Mouse (Mus musculus): ENCODE data around the gene Stub1. TPM values are rescaled to one million over a fixed set of nuclear protein-coding genes. Genes with fewer than 3 reads are reported as not detected.
"Not testable (repeated sequence)": the region's sequence is repeated elsewhere in the genome, so short reads cannot be mapped to it uniquely, and the experiment has no call there.

The Stub1 gene
- polyA plus RNA-seq, 1 experiment from 2014 or later, result 114 TPM

GRCm38 (mm10) chr17:25817662-25818061 is 15.5 kb downstream of the Stub1 start:
- H3K4me1 ChIP-seq (replicated peaks), result peaks cover 10% of the 10 kb centered on the region
- 59% methylated on average over 11 of the region's 11 CpGs for WGBS (ENCODE audit: insufficient replicate concordance)
- H3K9me3 ChIP-seq (replicated peaks), result no peaks in the 10 kb centered on the region
- H3K4me2 ChIP-seq, result no peak overlapping the region
- no peaks in the 10 kb centered on the region for H3K36me3 ChIP-seq (replicated peaks)
- H3K9ac ChIP-seq, result no peak overlapping the region
- H3K27ac ChIP-seq (replicated peaks), result no peak overlapping the region
- H3K27me3 ChIP-seq, result peaks cover 94% of the 10 kb centered on the region
- no peak for ATAC-seq (ENCODE audit: insufficient read depth)
- no peak overlapping the region for H3K4me3 ChIP-seq (replicated peaks)

- no peaks in the 10 kb centered on the region for H3K36me3 ChIP-seq (replicated peaks)
- ATAC-seq (ENCODE audit: insufficient read depth), result no peak
- H3K4me1 ChIP-seq (replicated peaks), result peaks cover 12% of the 10 kb centered on the region
- no peak overlapping the region for H3K9ac ChIP-seq
- H3K27me3 ChIP-seq, result peaks cover 96% of the 10 kb centered on the region
- WGBS (ENCODE audit: insufficient replicate concordance), result 3% methylated on average over 20 of the region's 20 CpGs
- no peak overlapping the region for H3K4me3 ChIP-seq (replicated peaks)
- no peak overlapping the region for H3K4me2 ChIP-seq
- H3K9me3 ChIP-seq (replicated peaks), result no peaks in the 10 kb centered on the region
- H3K27ac ChIP-seq (replicated peaks), result no peak overlapping the region
Measured at GRCm38 (mm10) chr17:25813471-25813870, 19.7 kb downstream of the Stub1 start.

- ATAC-seq (ENCODE audit: insufficient read depth), result no peak
- Histone ChIP-seq H3K9ac (no peak overlapping the region), H3K36me3 (replicated peaks) (no peaks in the 10 kb centered on the region), H3K9me3 (replicated peaks) (no peaks in the 10 kb centered on the region), H3K27ac (replicated peaks) (no peak overlapping the region), H3K4me3 (replicated peaks) (no peak overlapping the region), H3K27me3 (peaks cover 95% of the 10 kb centered on the region), H3K4me1 (replicated peaks) (peaks cover 12% of the 10 kb centered on the region), H3K4me2 (no peak overlapping the region)
- WGBS (ENCODE audit: insufficient replicate concordance), result 45% methylated on average over 4 of the region's 4 CpGs
Measured at GRCm38 (mm10) chr17:25810890-25811289, 22.3 kb downstream of the Stub1 start.

- Histone ChIP-seq H3K27me3 (peaks cover 93% of the 10 kb centered on the region), H3K27ac (replicated peaks) (no peak overlapping the region), H3K9ac (no peak overlapping the region), H3K4me1 (replicated peaks) (peaks cover 12% of the 10 kb centered on the region), H3K9me3 (replicated peaks) (no peaks in the 10 kb centered on the region), H3K36me3 (replicated peaks) (no peaks in the 10 kb centered on the region), H3K4me3 (replicated peaks) (peak overlapping the region; percentile 52), H3K4me2 (peak overlapping the region; percentile 69)
- WGBS (ENCODE audit: insufficient replicate concordance), result 8% methylated on average over 24 of the region's 25 CpGs
- 0 out of 2 replicates have a peak, but pooled peaks have one; percentile 15 for ATAC-seq (ENCODE audit: insufficient read depth)
Measured at GRCm38 (mm10) chr17:25809606-25810340, 23.4 kb downstream of the Stub1 start.

- Histone ChIP-seq H3K4me2 (peak within 1 kb of the TSS; percentile 69), H3K36me3 (replicated peaks) (no peaks in the 10 kb centered on the region), H3K27ac (replicated peaks) (no peak within 1 kb of the TSS), H3K4me3 (replicated peaks) (peak within 1 kb of the TSS; percentile 52), H3K4me1 (replicated peaks) (peaks cover 12% of the 10 kb centered on the region), H3K9ac (no peak within 1 kb of the TSS), H3K9me3 (replicated peaks) (no peaks in the 10 kb centered on the region), H3K27me3 (peaks cover 91% of the 10 kb centered on the region)
- 1% methylated on average over 98 of the region's 100 CpGs for WGBS (ENCODE audit: insufficient replicate concordance)
- ATAC-seq (ENCODE audit: insufficient read depth), result 0 out of 2 replicates have a peak, but pooled peaks have one; percentile 22
Measured at GRCm38 (mm10) chr17:25808789-25809605, 24.2 kb downstream of the Stub1 start, which contains the start of gene Fbxl16. Gene Fbxl16, plus strand, starts transcription at chr17:25809085.

- Histone ChIP-seq H3K27ac (replicated peaks) (no peak overlapping the region), H3K36me3 (replicated peaks) (no peaks in the 10 kb centered on the region), H3K4me1 (replicated peaks) (peaks cover 12% of the 10 kb centered on the region), H3K4me2 (no peak overlapping the region), H3K9ac (no peak overlapping the region), H3K9me3 (replicated peaks) (no peaks in the 10 kb centered on the region), H3K27me3 (peaks cover 92% of the 10 kb centered on the region), H3K4me3 (replicated peaks) (no peak overlapping the region)
- ATAC-seq (ENCODE audit: insufficient read depth), result no peak
- WGBS (ENCODE audit: insufficient replicate concordance), result 34% methylated on average over 5 of the region's 5 CpGs
Measured at GRCm38 (mm10) chr17:25808028-25808427, 25.2 kb downstream of the Stub1 start.

GRCm38 (mm10) chr17:25807452-25807851 is 25.8 kb downstream of the Stub1 start:
- 26% methylated on average over 2 of the region's 2 CpGs for WGBS (ENCODE audit: insufficient replicate concordance)
- H3K36me3 ChIP-seq (replicated peaks); H3K9me3 ChIP-seq (replicated peaks); ATAC-seq (ENCODE audit: insufficient read depth); H3K4me2 ChIP-seq; H3K27ac ChIP-seq (replicated peaks); H3K9ac ChIP-seq; H3K4me3 ChIP-seq (replicated peaks): not testable (repeated sequence)
- peaks cover 92% of the 10 kb centered on the region for H3K27me3 ChIP-seq
- H3K4me1 ChIP-seq (replicated peaks), result peaks cover 12% of the 10 kb centered on the region

- no peak overlapping the region for H3K4me3 ChIP-seq (replicated peaks)
- 82% methylated on average over 4 of the region's 4 CpGs for WGBS (ENCODE audit: insufficient replicate concordance)
- no peaks in the 10 kb centered on the region for H3K9me3 ChIP-seq (replicated peaks)
- peaks cover 92% of the 10 kb centered on the region for H3K27me3 ChIP-seq
- no peaks in the 10 kb centered on the region for H3K36me3 ChIP-seq (replicated peaks)
- no peak overlapping the region for H3K4me2 ChIP-seq
- no peak for ATAC-seq (ENCODE audit: insufficient read depth)
- H3K4me1 ChIP-seq (replicated peaks), result peaks cover 12% of the 10 kb centered on the region
- no peak overlapping the region for H3K27ac ChIP-seq (replicated peaks)
- no peak overlapping the region for H3K9ac ChIP-seq
Measured at GRCm38 (mm10) chr17:25806507-25806906, 26.7 kb downstream of the Stub1 start.

- no peaks in the 10 kb centered on the region for H3K9me3 ChIP-seq (replicated peaks)
- no peaks in the 10 kb centered on the region for H3K36me3 ChIP-seq (replicated peaks)
- H3K4me3 ChIP-seq (replicated peaks), result no peak overlapping the region
- H3K27me3 ChIP-seq, result peaks cover 61% of the 10 kb centered on the region
- ATAC-seq (ENCODE audit: insufficient read depth), result no peak
- 7% methylated on average over 10 of the region's 10 CpGs for WGBS (ENCODE audit: insufficient replicate concordance)
- H3K27ac ChIP-seq (replicated peaks), result no peak overlapping the region
- no peak overlapping the region for H3K9ac ChIP-seq
- H3K4me2 ChIP-seq, result no peak overlapping the region
- H3K4me1 ChIP-seq (replicated peaks), result no peaks in the 10 kb centered on the region
Measured at GRCm38 (mm10) chr17:25802825-25803517, 30.2 kb downstream of the Stub1 start.

GRCm38 (mm10) chr17:25801029-25801428 is 32.2 kb downstream of the Stub1 start:
- no peak for ATAC-seq (ENCODE audit: insufficient read depth)
- H3K36me3 ChIP-seq (replicated peaks), result no peaks in the 10 kb centered on the region
- WGBS (ENCODE audit: insufficient replicate concordance), result 5% methylated on average over 6 of the region's 6 CpGs
- H3K4me2 ChIP-seq, result no peak overlapping the region
- no peak overlapping the region for H3K9ac ChIP-seq
- H3K9me3 ChIP-seq (replicated peaks), result no peaks in the 10 kb centered on the region
- peaks cover 17% of the 10 kb centered on the region for H3K4me1 ChIP-seq (replicated peaks)
- H3K27me3 ChIP-seq, result peaks cover 42% of the 10 kb centered on the region
- no peak overlapping the region for H3K27ac ChIP-seq (replicated peaks)
- no peak overlapping the region for H3K4me3 ChIP-seq (replicated peaks)

- ATAC-seq (ENCODE audit: insufficient read depth), result peak; percentile 76
- H3K4me1 ChIP-seq (replicated peaks), result peaks cover 45% of the 10 kb centered on the region
- H3K9me3 ChIP-seq (replicated peaks), result no peaks in the 10 kb centered on the region
- H3K4me3 ChIP-seq (replicated peaks), result peak within 1 kb of the TSS; percentile 88
- H3K36me3 ChIP-seq (replicated peaks), result no peaks in the 10 kb centered on the region
- peak within 1 kb of the TSS; percentile 70 for H3K9ac ChIP-seq
- H3K4me2 ChIP-seq, result peak within 1 kb of the TSS; percentile 96
- peak within 1 kb of the TSS; percentile 33; the same call in 1 of the 2 replicates for H3K27ac ChIP-seq (replicated peaks)
- H3K27me3 ChIP-seq, result peaks cover 9% of the 10 kb centered on the region
- under 1% methylated on average over 35 of the region's 35 CpGs for WGBS (ENCODE audit: insufficient replicate concordance)
Measured at GRCm38 (mm10) chr17:25796951-25797369, 36.2 kb downstream of the Stub1 start, which contains the start of gene Metrn. Gene Metrn, minus strand, starts transcription at chr17:25797136.

All from liver, embryonic 15.5 days (tissue).